Mouse (Mus musculus) CH12.LX (cell line): ENCODE results near the gene Mrtfa.

Experiments
- CTCF ChIP-seq, 2 experiments: IDR thresholded peaks in 1 of 2; conservative IDR thresholded peaks in 1 of 2; 2 replicates each; pipeline ENCODE4 v1.5.1; 2011 to 2012; ENCODE audit warnings: low read depth in 2 of 2, low read length in 2 of 2, improper control_type of control experiment in 1 of 2, inconsistent platforms in 1 of 2, mild to moderate bottlenecking in 1 of 2, moderate library complexity in 1 of 2
- EP300 ChIP-seq: IDR thresholded peaks from 2 replicates; pipeline ENCODE4 v1.6.1; 2011; ENCODE audit warnings: low read length, improper control_type of control experiment
- KAT2A ChIP-seq: IDR thresholded peaks from 2 replicates; pipeline ENCODE4 v1.6.1; 2012; ENCODE audit warnings: low read length, improper control_type of control experiment, inconsistent platforms; ENCODE audit not compliant: insufficient replicate concordance
- MAFK ChIP-seq: IDR thresholded peaks from 2 replicates; pipeline ENCODE4 v1.6.1; 2011; ENCODE audit warnings: low read length, improper control_type of control experiment; ENCODE audit not compliant: insufficient replicate concordance
- POLR2A ChIP-seq: IDR thresholded peaks from 2 replicates; pipeline ENCODE4 v1.6.1; 2011; ENCODE audit warnings: low read depth, mild to moderate bottlenecking, improper control_type of control experiment, low read length
- UBTF ChIP-seq: IDR thresholded peaks from 2 replicates; pipeline ENCODE4 v1.6.1; 2012; ENCODE audit warnings: low read depth, mild to moderate bottlenecking, inconsistent platforms, low read length, improper control_type of control experiment, moderate library complexity

DNA sequence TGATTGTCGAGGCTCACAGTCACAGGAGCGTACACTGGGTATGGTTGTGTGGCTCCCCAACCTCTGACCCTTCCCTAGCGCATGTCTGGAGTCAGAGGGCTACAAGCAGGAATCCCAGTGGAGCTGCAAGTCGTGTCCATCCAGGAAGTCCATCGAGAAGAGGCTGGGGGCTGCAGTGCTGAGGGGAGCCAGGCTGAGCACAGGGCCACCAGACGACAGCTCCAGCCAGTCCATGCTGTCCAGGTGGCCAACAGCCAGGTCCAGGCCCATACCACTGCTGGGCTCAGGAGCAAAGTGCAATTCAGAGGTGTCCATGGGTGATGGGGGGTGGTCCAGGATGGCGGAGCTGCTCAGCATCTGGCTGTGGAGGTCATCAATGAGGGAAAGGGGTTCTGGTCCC is 177.4 kb downstream of the Mrtfa start:
- TF ChIP-seq POLR2A (no peak), CTCF (conservative IDR thresholded peaks at IDR 0.05 in 1 of 2, IDR thresholded peaks at IDR 0.05 in 1 of 2; ENCODE audit: low read depth in 2 of 2, low read length in 2 of 2) (no peak), EP300 (no peak), MAFK (no peak), UBTF (no peak), KAT2A (no peak)
